Mouse (Mus musculus) bone marrow, adult 2 months (tissue): ENCODE measurements around the gene Uck1.

ENCODE experiments used
- CTCF ChIP-seq: fragments of 200-500 bp; IDR thresholded peaks from 2 replicates; pipeline ENCODE4 v1.5.1; 2011; ENCODE audit warnings: low read length, control low read depth; ENCODE audit not compliant: control insufficient read depth, insufficient read depth
- POLR2A ChIP-seq: fragments of 200-500 bp; IDR thresholded peaks from 2 replicates; pipeline ENCODE4 v1.6.1; 2011; ENCODE audit warnings: low read depth, mild to moderate bottlenecking, control low read depth, low read length, borderline replicate concordance; ENCODE audit not compliant: control insufficient read depth

- TF ChIP-seq CTCF (no peak), POLR2A (no peak)
Observed at GRCm38 (mm10) chr2:32220969-32221368, 39.0 kb downstream of the Uck1 start.
